Mouse (Mus musculus) limb, embryonic 14.5 days (tissue): ENCODE results near the gene Hexb. TPM values are rescaled to one million over a fixed set of nuclear protein-coding genes. Genes with fewer than 3 reads are reported as not detected.

Experiments used
- ATAC-seq: fragments of 200-750 bp; cut with Nextera tagmentation; 2 replicates; pipeline ENCODE4 v1.8.0; 2017; ENCODE audit warnings: low read depth, moderate number of reproducible peaks, moderate TSS enrichment; ENCODE audit not compliant: low FRiP score
- DNase-seq: peaks from one replicate; pipeline ENCODE4 v3.0.0-alpha.2; 2015; ENCODE audit warnings: low spot score
- H3K27ac ChIP-seq: fragments of 300-500 bp; sonication (generic); replicated peaks from 2 replicates; pipeline ENCODE4 v1.5.1; 2014; ENCODE audit warnings: low read depth, mild to moderate bottlenecking, low read length, moderate library complexity, mixed read lengths
- H3K27me3 ChIP-seq: fragments of 300-500 bp; sonication (generic); 2 replicates; pipeline ENCODE4 v1.6.1; 2014; ENCODE audit warnings: low read length, mixed read lengths; ENCODE audit not compliant: control insufficient read depth, insufficient read depth
- H3K36me3 ChIP-seq: fragments of 300-500 bp; sonication (generic); 2 replicates; pipeline ENCODE4 v1.6.1; 2014; ENCODE audit warnings: mild to moderate bottlenecking, low read length, moderate library complexity, mixed read lengths; ENCODE audit not compliant: control insufficient read depth, insufficient read depth
- H3K4me1 ChIP-seq: fragments of 300-500 bp; sonication (generic); 2 replicates; pipeline ENCODE4 v1.6.1; 2014; ENCODE audit warnings: antibody characterized with exemption, low read length, mixed read lengths; ENCODE audit not compliant: control insufficient read depth, insufficient read depth
- H3K4me2 ChIP-seq: fragments of 300-500 bp; sonication (generic); replicated peaks from 2 replicates; pipeline ENCODE4 v1.6.1; 2014; ENCODE audit warnings: low read depth, mild to moderate bottlenecking, low read length, moderate library complexity; ENCODE audit not compliant: severe bottlenecking
- H3K4me3 ChIP-seq: fragments of 300-500 bp; sonication (generic); replicated peaks from 2 replicates; pipeline ENCODE4 v1.5.1; 2014; ENCODE audit warnings: low read length
- H3K9ac ChIP-seq: fragments of 300-500 bp; sonication (generic); 2 replicates; pipeline ENCODE4 v1.6.1; 2014; ENCODE audit warnings: mild to moderate bottlenecking, low read depth, low read length, moderate library complexity; ENCODE audit not compliant: severe bottlenecking
- H3K9me3 ChIP-seq: fragments of 300-500 bp; sonication (generic); 2 replicates; pipeline ENCODE4 v1.6.1; 2016; ENCODE audit warnings: low read length; ENCODE audit not compliant: control insufficient read depth
- POLR2A ChIP-seq: fragments of 200-500 bp; IDR thresholded peaks from 2 replicates; pipeline ENCODE4 v1.8.0; 2012; ENCODE audit warnings: inconsistent platforms, mild to moderate bottlenecking, moderate library complexity, borderline replicate concordance; ENCODE audit not compliant: insufficient read depth, insufficient read length; ENCODE audit errors: extremely low read depth
- WGBS: fragments of 180-500 bp; shearing (Covaris S2); extraction: QIAGEN DNeasy Blood & Tissue Kit; methylation state at CpG from one replicate; pipeline ENCODE4 v1.1.7; 2014; 5-methylcytosine and 5-hydroxymethylcytosine counted together
- polyA plus RNA-seq, 2 experiments: library from polyadenylated mRNA; depleted of rRNA in 1 of 2; stranded (reverse) in 1 of 2; unstranded in 1 of 2; fragments of >200 nt; fragmentation: Nextera tagmentation in 1 of 2; extraction: Ambion mirVana in 1 of 2; gene quantifications; 2 replicates each; pipeline versions ENCODE4 v1.2.1 to v1.2.3; 2012 to 2014

The Hexb gene
- polyA plus RNA-seq, 2 experiments = 46.3 to 60.1 TPM

DNA sequence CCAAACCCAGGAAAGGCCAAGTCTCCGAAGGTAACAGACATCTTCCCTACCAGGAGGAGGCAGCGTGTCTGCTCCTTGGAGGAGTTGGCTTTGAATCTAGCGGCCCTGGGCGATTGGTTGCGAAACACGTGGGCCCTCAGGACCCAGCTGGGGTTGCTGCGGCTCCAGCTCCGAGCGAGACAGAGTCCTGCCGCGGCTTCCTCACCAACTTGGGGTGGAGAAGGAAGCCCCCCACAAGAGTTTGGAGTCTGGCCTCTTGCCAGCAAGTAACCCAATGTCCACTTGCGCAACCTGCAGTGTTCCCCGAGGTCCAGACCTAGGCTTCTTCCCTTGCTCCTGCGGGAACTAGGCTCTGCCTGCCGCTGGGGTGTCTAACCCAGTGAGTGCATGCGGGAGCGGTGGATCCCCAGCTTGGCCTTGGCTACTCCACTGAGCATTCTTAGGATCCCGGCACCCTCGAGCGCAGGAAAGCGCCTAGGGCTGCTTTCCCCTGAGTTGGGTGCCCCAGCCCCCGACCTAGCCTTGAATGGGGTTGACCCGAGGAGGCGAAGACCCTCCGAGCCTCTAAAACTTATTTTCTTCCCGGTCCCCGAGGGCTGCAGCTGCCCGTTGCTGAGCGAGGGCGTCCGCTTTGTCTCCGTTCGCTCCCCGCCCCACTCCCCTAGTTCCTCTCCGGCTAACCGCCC, 42.3 kb upstream of the Hexb start:
- peaks cover 6% of the 10 kb centered on the region for H3K36me3 ChIP-seq
- peak overlapping the region; percentile 60 for H3K4me3 ChIP-seq
- peak; percentile 56; the same call in 1 of the 2 replicates for TF ChIP-seq POLR2A
- H3K4me1 ChIP-seq = peaks cover 36% of the 10 kb centered on the region
- peak overlapping the region; percentile 74 for H3K9ac ChIP-seq
- under 1% methylated on average over 36 of the region's 36 CpGs for WGBS
- H3K4me2 ChIP-seq = peak overlapping the region; percentile 80
- no peaks in the 10 kb centered on the region for H3K9me3 ChIP-seq
- no peaks in the 10 kb centered on the region for H3K27me3 ChIP-seq
- peak overlapping the region; percentile 94 for H3K27ac ChIP-seq
- DNase-seq (peak; percentile 75), ATAC-seq (peak; percentile 42)

DNA sequence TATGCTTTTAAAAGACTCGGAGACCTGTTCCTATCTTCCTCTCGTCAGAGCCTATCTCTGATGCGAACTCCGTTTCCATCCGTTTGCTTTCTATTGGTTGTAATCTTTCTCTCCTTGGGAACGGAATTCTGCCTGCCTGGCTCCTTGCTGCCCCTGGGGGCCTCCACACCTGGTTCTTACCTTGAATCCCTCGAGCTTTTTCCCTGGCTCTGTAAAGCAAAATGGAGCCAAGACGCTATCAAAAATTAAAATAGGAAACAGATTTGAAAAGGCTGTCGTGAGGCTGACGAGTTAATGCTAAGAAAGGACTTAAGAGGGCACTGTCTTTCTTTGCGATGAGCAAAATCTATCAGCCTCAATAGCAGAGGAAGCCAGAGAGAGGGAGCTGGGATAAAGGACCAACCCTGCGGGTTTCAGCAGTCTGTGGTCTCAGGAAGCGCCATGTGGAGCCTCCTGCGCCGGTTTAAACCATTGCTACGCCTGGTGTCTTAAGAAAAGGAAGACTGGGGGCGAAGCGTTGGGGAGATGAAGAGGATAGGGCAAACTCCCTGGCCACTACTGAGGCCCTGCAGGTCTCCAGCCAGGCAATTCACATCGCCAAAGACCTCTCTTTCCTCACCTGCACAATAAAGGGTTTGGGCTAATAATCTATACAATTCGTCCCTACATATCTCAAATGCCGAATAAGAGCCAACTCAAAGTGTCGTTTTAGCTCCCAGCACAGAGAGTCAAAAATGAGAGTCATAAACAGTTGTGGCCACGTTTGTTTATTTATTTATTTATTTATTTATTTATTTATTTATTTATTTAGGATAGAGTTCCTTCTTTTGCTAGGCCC, 41.4 kb upstream of the Hexb start:
- TF ChIP-seq POLR2A = no peak
- Histone ChIP-seq H3K27me3 (no peaks in the 10 kb centered on the region), H3K9me3 (no peaks in the 10 kb centered on the region), H3K27ac (peak overlapping the region; percentile 28; the same call in 1 of the 2 replicates), H3K4me2 (peak overlapping the region; percentile 80), H3K4me1 (peaks cover 36% of the 10 kb centered on the region), H3K9ac (no peak overlapping the region), H3K4me3 (peak overlapping the region; percentile 60; the same call in 1 of the 2 replicates), H3K36me3 (no peaks in the 10 kb centered on the region)
- DNase-seq (peak; percentile 88), ATAC-seq (no peak)
- 4% methylated on average over 23 of the region's 23 CpGs for WGBS

DNA sequence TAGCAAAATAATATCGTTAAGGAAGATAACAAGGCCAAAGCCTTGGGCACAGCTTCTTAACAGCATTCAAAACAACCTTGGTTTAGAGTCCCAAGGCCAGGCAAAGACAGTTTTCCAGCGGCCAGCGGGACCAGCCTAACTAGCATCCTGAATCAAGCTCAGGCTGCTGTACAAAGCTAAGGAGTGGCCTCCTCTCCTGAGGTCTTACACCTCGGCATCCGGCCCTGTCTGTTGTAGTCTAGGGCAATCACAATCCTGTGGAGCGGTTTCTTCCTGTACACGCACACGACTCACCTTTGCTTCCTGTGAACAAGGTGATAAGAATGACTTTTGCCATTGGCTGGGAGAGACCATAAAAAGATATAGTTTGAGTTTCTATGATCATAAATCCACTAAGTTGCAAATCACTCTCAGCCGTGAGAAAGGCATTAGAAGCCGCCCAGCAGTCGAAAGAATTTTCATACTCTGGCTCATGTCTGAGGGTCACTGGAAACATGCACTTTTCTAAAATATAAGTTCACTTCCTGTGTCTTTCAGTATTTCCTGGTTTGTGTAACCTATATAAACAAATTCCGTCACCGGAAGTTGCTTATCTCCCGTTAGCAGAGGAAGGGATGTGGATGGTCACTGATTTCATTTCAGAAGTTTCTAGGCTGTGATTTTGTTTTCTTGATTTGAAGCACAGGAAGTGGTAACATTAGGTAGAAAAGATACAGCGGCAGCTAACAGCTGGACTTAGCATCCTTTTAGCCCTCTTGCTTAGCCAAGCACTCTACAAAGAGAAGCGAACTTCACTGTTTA, 40.2 kb upstream of the Hexb start:
- Histone ChIP-seq H3K4me1 (peaks cover 25% of the 10 kb centered on the region), H3K27me3 (no peaks in the 10 kb centered on the region), H3K4me3 (no peak overlapping the region), H3K27ac (no peak overlapping the region; the same call in 1 of the 2 replicates), H3K36me3 (no peaks in the 10 kb centered on the region), H3K4me2 (no peak overlapping the region), H3K9ac (no peak overlapping the region), H3K9me3 (no peaks in the 10 kb centered on the region)
- DNase-seq (no peak), ATAC-seq (no peak)
- no peak for TF ChIP-seq POLR2A
- WGBS = 45% methylated on average over 16 of the region's 16 CpGs

DNA sequence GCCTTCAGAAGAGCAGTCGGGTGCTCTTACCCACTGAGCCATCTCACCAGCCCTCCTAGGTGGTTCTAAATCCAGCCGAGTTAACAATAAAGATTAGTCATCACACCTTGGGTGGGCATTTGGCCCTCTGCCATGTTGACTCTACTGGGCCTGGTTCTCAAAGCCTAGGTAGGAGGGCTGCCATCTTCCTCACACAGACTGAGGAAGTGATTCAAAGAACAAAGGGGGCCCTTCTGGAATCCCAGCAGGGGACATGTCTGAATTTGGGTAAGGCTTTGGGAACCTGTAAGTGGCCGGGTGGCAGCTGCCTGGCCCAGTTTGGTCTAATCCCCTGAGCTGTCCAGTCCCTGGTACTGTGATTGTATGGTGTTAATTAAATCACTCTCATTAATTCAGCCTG, 39.5 kb upstream of the Hexb start:
- DNase-seq = no peak
- peaks cover 19% of the 10 kb centered on the region for H3K4me1 ChIP-seq
- no peaks in the 10 kb centered on the region for H3K27me3 ChIP-seq
- H3K9me3 ChIP-seq = no peaks in the 10 kb centered on the region
- no peak overlapping the region for H3K9ac ChIP-seq
- no peak for TF ChIP-seq POLR2A
- no peak overlapping the region for H3K27ac ChIP-seq
- WGBS = 44% methylated on average over 3 of the region's 3 CpGs
- H3K4me2 ChIP-seq = no peak overlapping the region
- no peak for ATAC-seq
- H3K4me3 ChIP-seq = no peak overlapping the region
- H3K36me3 ChIP-seq = no peaks in the 10 kb centered on the region

DNA sequence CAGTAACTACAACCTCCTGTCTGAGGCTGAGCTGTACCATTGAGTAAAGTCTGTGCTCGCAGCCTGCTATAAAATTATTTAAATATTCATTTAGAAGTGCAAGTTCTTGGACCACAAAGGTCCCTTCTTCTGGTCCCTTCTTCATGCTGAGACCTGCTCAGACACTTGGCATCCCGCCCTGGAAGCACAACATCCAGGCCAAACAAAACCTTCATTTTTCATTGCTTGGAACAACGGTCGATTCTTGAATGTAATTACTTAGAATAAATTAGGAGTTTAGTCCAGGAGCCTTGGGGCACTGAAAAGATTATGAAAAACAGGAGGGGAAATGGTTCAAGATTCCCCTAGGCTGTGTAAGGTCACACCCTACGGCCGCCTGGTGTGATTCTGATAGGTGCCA, 37.8 kb upstream of the Hexb start:
- Histone ChIP-seq H3K4me2 (no peak overlapping the region), H3K27me3 (no peaks in the 10 kb centered on the region), H3K4me3 (no peak overlapping the region), H3K4me1 (peaks cover 13% of the 10 kb centered on the region), H3K36me3 (no peaks in the 10 kb centered on the region), H3K27ac (no peak overlapping the region), H3K9ac (no peak overlapping the region), H3K9me3 (no peaks in the 10 kb centered on the region)
- ATAC-seq = no peak
- DNase-seq = peak; percentile 42
- TF ChIP-seq POLR2A = no peak
- WGBS = 27% methylated on average over 6 of the region's 6 CpGs
